Mouse (Mus musculus): ENCODE data around the gene Tor1aip1. TPM values are rescaled to one million over a fixed set of nuclear protein-coding genes. Genes with fewer than 3 reads are reported as not detected.

Gene Tor1aip1
- polyA plus RNA-seq, 1 experiment from 2014 or later, result 50.9 TPM

DNA sequence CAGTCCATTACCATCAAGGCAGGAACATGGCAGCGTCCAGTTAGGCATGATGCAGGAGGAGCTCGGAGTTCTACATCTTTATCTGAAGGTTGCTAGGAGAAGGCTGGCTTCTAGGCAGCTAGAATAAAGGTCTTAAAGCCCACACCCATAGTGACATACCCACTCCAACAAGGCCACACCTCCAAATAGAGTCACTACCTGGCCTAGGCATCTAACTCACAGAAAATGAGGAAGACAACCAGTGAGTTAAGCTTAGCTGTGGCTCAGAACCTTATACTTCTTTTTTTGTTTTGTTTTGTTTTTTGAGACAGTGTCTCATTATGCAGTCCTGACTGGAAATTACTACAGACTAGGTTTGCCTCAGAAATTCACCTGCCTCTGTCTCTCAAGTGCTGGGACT is 48.7 kb downstream of the Tor1aip1 start:
- ATAC-seq (ENCODE audit: borderline replicate concordance, extremely low read depth, low FRiP score, low TSS enrichment), result no peak
- Histone ChIP-seq H3K27me3 (no peaks in the 10 kb centered on the region), H3K36me3 (no peaks in the 10 kb centered on the region), H3K9ac (no peak overlapping the region), H3K4me2 (no peak overlapping the region), H3K9me3 (no peaks in the 10 kb centered on the region), H3K4me1 (no peaks in the 10 kb centered on the region), H3K27ac (no peak overlapping the region), H3K4me3 (no peak overlapping the region)
- 73% methylated on average over 2 of the region's 2 CpGs for WGBS

- H3K4me1 ChIP-seq, result peaks cover 10% of the 10 kb centered on the region
- no peak overlapping the region for H3K27ac ChIP-seq
- H3K9ac ChIP-seq, result no peak overlapping the region
- H3K4me2 ChIP-seq, result no peak overlapping the region
- H3K27me3 ChIP-seq, result no peaks in the 10 kb centered on the region
- H3K9me3 ChIP-seq, result no peaks in the 10 kb centered on the region
- ATAC-seq (ENCODE audit: borderline replicate concordance, extremely low read depth, low FRiP score, low TSS enrichment), result no peak
- WGBS, result 35% methylated on average over 2 of the region's 2 CpGs
- no peak overlapping the region for H3K4me3 ChIP-seq
- H3K36me3 ChIP-seq, result no peaks in the 10 kb centered on the region
Observed at GRCm38 (mm10) chr1:155974931-155975330, 61.3 kb downstream of the Tor1aip1 start.

GRCm38 (mm10) chr1:155973719-155974379 is 62.4 kb downstream of the Tor1aip1 start:
- Histone ChIP-seq H3K4me3 (peak overlapping the region; percentile 94), H3K4me2 (peak overlapping the region; percentile 77), H3K4me1 (peaks cover 10% of the 10 kb centered on the region), H3K36me3 (no peaks in the 10 kb centered on the region), H3K27ac (peak overlapping the region; percentile 92), H3K27me3 (no peaks in the 10 kb centered on the region), H3K9ac (peak overlapping the region; percentile 62), H3K9me3 (no peaks in the 10 kb centered on the region)
- no peak for ATAC-seq (ENCODE audit: borderline replicate concordance, extremely low read depth, low FRiP score, low TSS enrichment)
- 8% methylated on average over 19 of the region's 19 CpGs for WGBS

DNA sequence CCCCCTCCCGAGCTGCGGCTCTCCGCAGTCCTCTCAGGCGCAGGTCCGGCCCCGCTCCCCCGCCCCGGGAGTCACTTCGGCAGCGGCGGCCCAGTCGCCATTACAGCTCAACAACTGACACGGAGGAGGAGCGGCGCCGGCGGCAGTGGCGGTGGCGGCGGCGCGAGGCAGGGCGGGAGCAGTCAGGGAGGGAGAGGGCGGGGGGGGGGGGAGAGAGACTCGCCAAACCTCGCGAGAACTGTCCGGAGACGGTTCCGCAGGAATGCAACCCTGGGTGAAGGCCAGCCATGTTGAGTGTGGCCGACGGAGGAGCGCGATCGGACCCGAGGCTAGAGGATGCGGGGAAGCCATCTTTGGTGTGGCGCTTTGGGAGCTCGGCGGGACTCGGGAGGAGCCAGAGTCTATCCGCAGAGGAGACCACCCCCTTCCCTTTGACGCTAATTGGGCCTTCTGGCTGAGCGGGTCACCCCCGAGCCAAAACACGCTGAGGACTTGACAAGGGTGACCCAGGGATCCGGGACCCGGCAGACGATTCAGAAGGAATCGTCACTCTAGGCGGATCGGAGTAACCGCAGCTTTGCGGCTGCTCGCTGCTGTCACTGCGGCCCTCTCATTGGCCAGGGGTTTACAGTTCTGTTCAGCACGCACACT is 63.1 kb downstream of the Tor1aip1 start, which contains the start of gene Cep350:
Cep350 (minus strand) TSS at position 188 of the 651 bp plus-strand sequence.
- Histone ChIP-seq H3K9ac (peak within 1 kb of the TSS; percentile 99), H3K36me3 (no peaks in the 10 kb centered on the region), H3K4me1 (peaks cover 10% of the 10 kb centered on the region), H3K4me3 (peak within 1 kb of the TSS; percentile 94), H3K27me3 (no peaks in the 10 kb centered on the region), H3K9me3 (no peaks in the 10 kb centered on the region), H3K27ac (peak within 1 kb of the TSS; percentile 95), H3K4me2 (peak within 1 kb of the TSS; percentile 77)
- WGBS, result 0% methylated on average over 51 of the region's 57 CpGs
- peak; percentile 99 for ATAC-seq (ENCODE audit: borderline replicate concordance, extremely low read depth, low FRiP score, low TSS enrichment)

DNA sequence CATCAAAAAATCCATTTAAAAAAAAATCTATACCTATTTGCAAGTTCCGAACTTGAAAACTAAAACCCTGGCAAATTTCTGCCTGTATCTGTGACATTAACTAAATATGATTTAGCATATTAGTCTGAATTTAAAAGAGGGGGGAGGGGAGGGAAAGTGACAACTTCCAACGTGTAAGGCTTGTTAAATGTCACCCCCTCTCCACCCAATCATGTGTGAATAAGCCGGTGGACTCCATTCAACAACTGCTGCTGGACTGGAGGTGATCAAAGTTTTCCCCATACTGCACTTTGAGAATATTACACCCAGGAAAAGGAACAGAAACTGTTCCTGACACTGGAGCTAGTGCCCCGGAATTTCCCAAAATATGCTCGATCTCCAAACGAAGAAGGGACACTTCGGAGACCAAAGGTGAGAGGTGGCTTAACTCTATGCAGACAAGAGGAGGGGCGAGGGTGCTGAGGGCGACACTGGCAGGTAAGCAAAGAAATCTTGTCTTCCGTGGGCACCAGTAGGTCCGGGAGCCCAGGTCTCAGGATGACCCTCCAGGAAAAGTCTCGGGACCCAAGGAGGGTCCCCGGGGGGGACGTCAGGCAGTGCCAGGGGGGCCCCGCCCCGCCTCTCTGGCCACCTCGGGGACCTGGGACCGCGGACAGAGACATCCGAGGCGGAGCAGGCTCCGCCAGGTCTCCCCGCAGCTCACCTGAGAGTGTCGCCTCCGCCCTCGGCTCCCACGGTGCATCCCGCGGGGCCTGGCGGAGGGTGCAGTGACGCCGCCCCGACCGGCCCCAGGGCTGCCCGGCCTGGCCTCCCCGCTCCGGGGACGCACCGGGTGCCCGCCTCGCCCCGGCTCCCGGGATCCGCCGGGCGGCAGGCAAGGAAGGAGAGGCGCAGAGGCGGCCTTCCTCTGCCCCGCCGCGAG is 63.9 kb downstream of the Tor1aip1 start:
- peak; percentile 69 for ATAC-seq (ENCODE audit: borderline replicate concordance, extremely low read depth, low FRiP score, low TSS enrichment)
- Histone ChIP-seq H3K27me3 (no peaks in the 10 kb centered on the region), H3K36me3 (no peaks in the 10 kb centered on the region), H3K4me2 (peak overlapping the region; percentile 70), H3K4me3 (peak overlapping the region; percentile 94), H3K27ac (peak overlapping the region; percentile 95), H3K4me1 (peaks cover 10% of the 10 kb centered on the region), H3K9ac (peak overlapping the region; percentile 99), H3K9me3 (no peaks in the 10 kb centered on the region)
- 2% methylated on average over 46 of the region's 51 CpGs for WGBS

Other genes starting within 250 kb of the Tor1aip1 start
- gene Qsox1, start 223.6 kb downstream of the Tor1aip1 start, polyA plus RNA-seq (2015; fragmentation: Nextera tagmentation; extraction: Ambion mirVana), result 46.5 and 48.6 TPM in 2 replicates
- 10.6 and 10.8 TPM in 2 replicates for gene Cep350, start 63.2 kb downstream of the Tor1aip1 start, polyA plus RNA-seq (2015; fragmentation: Nextera tagmentation; extraction: Ambion mirVana)
- gene Tor1aip2, start 1.1 kb downstream of the Tor1aip1 start, polyA plus RNA-seq (2015; fragmentation: Nextera tagmentation; extraction: Ambion mirVana), result 105 and 110 TPM in 2 replicates
- 0.78 and 0.89 TPM in 2 replicates for gene Fam163a, start 168.5 kb upstream of the Tor1aip1 start, polyA plus RNA-seq (2015; fragmentation: Nextera tagmentation; extraction: Ambion mirVana)